Mouse (Mus musculus): ENCODE data around the gene Rab5b. TPM values are rescaled to one million over a fixed set of nuclear protein-coding genes. Genes with fewer than 3 reads are reported as not detected.
A peak's percentile ranks its signal among the peaks of the same experiment; 100 is the strongest.
"Not testable (repeated sequence)": the region's sequence is repeated elsewhere in the genome, so short reads cannot be mapped to it uniquely, and the experiment has no call there.

Gene Rab5b
- polyA plus RNA-seq, 1 experiment = 108 TPM

GRCm38 (mm10) chr10:128715559-128716537, 19.8 kb upstream of the Rab5b start:
- no peak for DNase-seq (ENCODE audit: low read depth)
- TF ChIP-seq POLR2A (IDR thresholded peaks at IDR 0.05; ENCODE audit: borderline replicate concordance, extremely low read depth, insufficient read depth, insufficient read length, poor library complexity, severe bottlenecking) (no peak), CTCF (IDR thresholded peaks at IDR 0.05; ENCODE audit: borderline replicate concordance, extremely low read depth, insufficient read depth, insufficient read length) (no peak)

DNA sequence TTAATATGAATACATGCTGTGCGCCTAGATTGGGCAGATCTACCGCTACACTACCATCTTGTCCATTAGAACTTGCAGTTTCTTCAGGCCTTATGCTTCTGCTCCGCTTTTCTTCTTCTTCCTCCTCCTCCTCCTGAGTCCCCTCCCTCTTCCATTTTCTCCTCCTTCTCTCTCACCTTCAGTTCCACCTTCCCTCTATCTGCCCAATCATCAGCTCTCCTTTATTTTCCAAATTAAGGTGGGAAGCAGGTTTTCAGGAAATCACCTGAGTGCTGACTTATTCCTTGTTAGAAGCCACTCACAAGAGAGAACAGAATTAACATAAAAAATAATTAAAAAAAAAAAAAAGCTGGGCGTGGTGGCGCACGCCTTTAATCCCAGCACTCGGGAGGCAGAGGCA, 15.3 kb upstream of the Rab5b start:
- DNase-seq (ENCODE audit: low read depth) = not testable (repeated sequence)

DNA sequence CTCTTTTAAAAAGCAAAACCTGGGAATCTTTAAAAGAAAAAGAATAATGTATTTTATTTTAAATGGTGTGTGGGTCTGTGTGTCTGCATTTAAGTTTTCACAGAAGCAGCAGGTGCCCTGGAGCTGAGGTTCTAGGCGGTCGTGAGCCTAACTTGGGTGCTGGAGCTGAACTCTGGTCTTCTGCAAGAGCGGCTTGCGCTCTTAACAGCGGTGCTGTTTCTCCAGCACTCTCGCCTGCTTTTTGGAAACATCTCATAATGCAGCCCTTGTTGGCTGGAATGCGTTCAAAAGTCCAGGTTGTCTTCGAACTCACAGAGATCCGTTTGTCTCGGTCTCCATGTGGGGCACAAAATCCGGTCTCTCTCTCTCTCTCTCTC, 9.2 kb upstream of the Rab5b start:
- DNase-seq (ENCODE audit: low read depth) = no peak
- no peak for TF ChIP-seq POLR2A (IDR thresholded peaks at IDR 0.05; ENCODE audit: borderline replicate concordance, extremely low read depth, insufficient read depth, insufficient read length, poor library complexity, severe bottlenecking)

GRCm38 (mm10) chr10:128704491-128705316, 8.6 kb upstream of the Rab5b start, which contains the start of gene Cdk2:
Gene Cdk2, minus strand, starts transcription at chr10:128705031.
- TF ChIP-seq CTCF (IDR thresholded peaks at IDR 0.05; ENCODE audit: borderline replicate concordance, extremely low read depth, insufficient read depth, insufficient read length) (no peak), POLR2A (IDR thresholded peaks at IDR 0.05; ENCODE audit: borderline replicate concordance, extremely low read depth, insufficient read depth, insufficient read length, poor library complexity, severe bottlenecking) (peak; percentile 22; the same call in 1 of the 2 replicates)
- peak; percentile 96 for DNase-seq (ENCODE audit: low read depth)

GRCm38 (mm10) chr10:128703895-128704294, 7.8 kb upstream of the Rab5b start, which contains the start of gene Pmel:
Gene Pmel, plus strand, starts transcription at chr10:128704195.
- no peak for TF ChIP-seq POLR2A (IDR thresholded peaks at IDR 0.05; ENCODE audit: borderline replicate concordance, extremely low read depth, insufficient read depth, insufficient read length, poor library complexity, severe bottlenecking)
- TF ChIP-seq CTCF (IDR thresholded peaks at IDR 0.05; ENCODE audit: borderline replicate concordance, extremely low read depth, insufficient read depth, insufficient read length) = no peak
- no peak for DNase-seq (ENCODE audit: low read depth)

GRCm38 (mm10) chr10:128702328-128703007, 6.4 kb upstream of the Rab5b start:
- DNase-seq (ENCODE audit: low read depth) = no peak
- no peak for TF ChIP-seq CTCF (IDR thresholded peaks at IDR 0.05; ENCODE audit: borderline replicate concordance, extremely low read depth, insufficient read depth, insufficient read length)
- TF ChIP-seq POLR2A (IDR thresholded peaks at IDR 0.05; ENCODE audit: borderline replicate concordance, extremely low read depth, insufficient read depth, insufficient read length, poor library complexity, severe bottlenecking) = no peak

DNA sequence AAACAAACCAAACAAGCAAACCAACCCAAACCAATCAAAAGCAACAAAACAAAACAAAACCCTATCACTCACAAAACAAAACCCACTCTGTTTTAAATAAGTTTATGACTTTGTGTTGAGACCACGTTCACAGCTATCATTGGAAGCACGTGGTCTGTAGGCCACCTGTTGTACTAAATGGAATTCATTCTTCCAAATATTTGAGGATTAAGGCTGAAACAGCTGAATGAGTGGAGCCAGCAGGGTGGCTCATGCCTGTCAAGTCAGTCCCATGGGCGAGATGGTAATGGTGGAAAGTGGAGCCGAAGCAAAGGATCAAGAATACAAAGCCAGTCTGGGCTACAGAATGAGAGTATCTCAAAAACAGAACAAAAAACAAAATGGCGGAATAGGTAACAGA, 4.6 kb upstream of the Rab5b start:
- no peak for DNase-seq (ENCODE audit: low read depth)

GRCm38 (mm10) chr10:128699611-128700010, 3.5 kb upstream of the Rab5b start:
- no peak for DNase-seq (ENCODE audit: low read depth)
- TF ChIP-seq POLR2A (IDR thresholded peaks at IDR 0.05; ENCODE audit: borderline replicate concordance, extremely low read depth, insufficient read depth, insufficient read length, poor library complexity, severe bottlenecking) = no peak
- no peak for TF ChIP-seq CTCF (IDR thresholded peaks at IDR 0.05; ENCODE audit: borderline replicate concordance, extremely low read depth, insufficient read depth, insufficient read length)

More for the DNA sequence above, 4.6 kb upstream of the Rab5b start:
- TF ChIP-seq CTCF (IDR thresholded peaks at IDR 0.05; ENCODE audit: borderline replicate concordance, extremely low read depth, insufficient read depth, insufficient read length) = no peak
- no peak for TF ChIP-seq POLR2A (IDR thresholded peaks at IDR 0.05; ENCODE audit: borderline replicate concordance, extremely low read depth, insufficient read depth, insufficient read length, poor library complexity, severe bottlenecking)

DNA sequence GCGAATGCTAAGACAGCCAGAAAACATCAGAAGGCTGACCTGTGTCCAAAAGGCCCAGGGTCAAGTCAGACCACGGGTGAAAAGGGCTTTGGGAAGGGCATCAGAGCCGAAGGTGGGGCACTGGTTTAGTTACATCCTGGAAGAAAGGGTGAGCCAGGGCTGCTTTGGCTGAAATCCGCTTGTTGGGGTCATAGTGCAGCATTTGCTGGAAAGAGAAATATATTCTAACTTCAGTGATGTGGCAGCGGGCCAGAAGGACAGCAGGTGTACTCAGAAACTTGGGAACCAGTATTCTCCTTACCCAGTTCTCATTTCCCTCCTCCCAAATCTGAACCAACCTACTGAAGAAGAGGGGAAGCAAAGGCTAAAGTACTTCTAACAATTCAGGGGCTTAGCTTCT, 2.9 kb upstream of the Rab5b start:
- DNase-seq (ENCODE audit: low read depth) = no peak
- TF ChIP-seq POLR2A (IDR thresholded peaks at IDR 0.05; ENCODE audit: borderline replicate concordance, extremely low read depth, insufficient read depth, insufficient read length, poor library complexity, severe bottlenecking) = no peak
- TF ChIP-seq CTCF (IDR thresholded peaks at IDR 0.05; ENCODE audit: borderline replicate concordance, extremely low read depth, insufficient read depth, insufficient read length) = no peak

- DNase-seq (ENCODE audit: low read depth) = no peak
- TF ChIP-seq POLR2A (IDR thresholded peaks at IDR 0.05; ENCODE audit: borderline replicate concordance, extremely low read depth, insufficient read depth, insufficient read length, poor library complexity, severe bottlenecking) (no peak), CTCF (IDR thresholded peaks at IDR 0.05; ENCODE audit: borderline replicate concordance, extremely low read depth, insufficient read depth, insufficient read length) (no peak)
Measured at GRCm38 (mm10) chr10:128697072-128697725, 1.1 kb upstream of the Rab5b start.

Measured in brain, embryonic 14.5 days (tissue).